Mouse (Mus musculus): Measurements from ENCODE around the gene Klk1b21. TPM values are rescaled to one million over a fixed set of nuclear protein-coding genes. Genes with fewer than 3 reads are reported as not detected.
"Not testable (repeated sequence)": the region's sequence is repeated elsewhere in the genome, so short reads cannot be mapped to it uniquely, and the experiment has no call there.

Gene Klk1b21
- not detected in 2 replicates for polyA plus RNA-seq (2011; ENCODE audit: insufficient read depth, insufficient read length, low read depth, missing spikeins)

- H3K27me3 ChIP-seq (ENCODE audit: control insufficient read depth, insufficient read depth, low read length, poor library complexity, severe bottlenecking); H3K36me3 ChIP-seq (ENCODE audit: control insufficient read depth, insufficient read depth, low read length, poor library complexity, severe bottlenecking); H3K4me3 ChIP-seq (ENCODE audit: low read depth, low read length); H3K27ac ChIP-seq (ENCODE audit: insufficient read depth, low read length); H3K9ac ChIP-seq (ENCODE audit: low read depth, poor library complexity, severe bottlenecking); H3K4me1 ChIP-seq (ENCODE audit: control insufficient read depth, insufficient read depth, low read length); H3K9me3 ChIP-seq (replicated peaks; ENCODE audit: control insufficient read depth, insufficient read depth, low read length, poor library complexity, severe bottlenecking): not testable (repeated sequence)
These were observed at the start of gene Klk1b21 for GRCm38 (mm10) chr7:44102028-44102427. Gene Klk1b21 (plus strand): TSS chr7:44102328.

GRCm38 (mm10) chr7:44072117-44072516 is 30.0 kb upstream of the Klk1b21 start:
- no peaks in the 10 kb centered on the region for H3K27me3 ChIP-seq (ENCODE audit: control insufficient read depth, insufficient read depth, low read length, poor library complexity, severe bottlenecking)
- H3K36me3 ChIP-seq (ENCODE audit: control insufficient read depth, insufficient read depth, low read length, poor library complexity, severe bottlenecking) = no peaks in the 10 kb centered on the region
- no peak overlapping the region for H3K4me3 ChIP-seq (ENCODE audit: low read depth, low read length)
- H3K27ac ChIP-seq (ENCODE audit: insufficient read depth, low read length) = no peak overlapping the region
- H3K9me3 ChIP-seq (replicated peaks; ENCODE audit: control insufficient read depth, insufficient read depth, low read length, poor library complexity, severe bottlenecking) = no peaks in the 10 kb centered on the region; the same call in 1 of the 2 replicates
- H3K9ac ChIP-seq (ENCODE audit: low read depth, poor library complexity, severe bottlenecking) = no peak overlapping the region
- no peaks in the 10 kb centered on the region for H3K4me1 ChIP-seq (ENCODE audit: control insufficient read depth, insufficient read depth, low read length)
- TF ChIP-seq POLR2A (IDR thresholded peaks at IDR 0.05; ENCODE audit: insufficient read depth, low read length) (no peak), EP300 (IDR thresholded peaks at IDR 0.05; ENCODE audit: insufficient read depth, low read depth, low read length) (no peak)

GRCm38 (mm10) chr7:44077703-44078102 is 24.4 kb upstream of the Klk1b21 start:
- Histone ChIP-seq H3K4me3 (ENCODE audit: low read depth, low read length) (no peak overlapping the region), H3K36me3 (ENCODE audit: control insufficient read depth, insufficient read depth, low read length, poor library complexity, severe bottlenecking) (no peaks in the 10 kb centered on the region), H3K4me1 (ENCODE audit: control insufficient read depth, insufficient read depth, low read length) (no peaks in the 10 kb centered on the region), H3K9me3 (replicated peaks; ENCODE audit: control insufficient read depth, insufficient read depth, low read length, poor library complexity, severe bottlenecking) (peaks cover 11% of the 10 kb centered on the region), H3K27me3 (ENCODE audit: control insufficient read depth, insufficient read depth, low read length, poor library complexity, severe bottlenecking) (no peaks in the 10 kb centered on the region), H3K9ac (ENCODE audit: low read depth, poor library complexity, severe bottlenecking) (no peak overlapping the region), H3K27ac (ENCODE audit: insufficient read depth, low read length) (no peak overlapping the region)
- TF ChIP-seq EP300 (IDR thresholded peaks at IDR 0.05; ENCODE audit: insufficient read depth, low read depth, low read length) (no peak), POLR2A (IDR thresholded peaks at IDR 0.05; ENCODE audit: insufficient read depth, low read length) (no peak), CTCF (IDR thresholded peaks at IDR 0.05; ENCODE audit: low read depth, low read length) (no peak)

- no peaks in the 10 kb centered on the region for H3K27me3 ChIP-seq (ENCODE audit: control insufficient read depth, insufficient read depth, low read length, poor library complexity, severe bottlenecking)
- no peak overlapping the region for H3K9ac ChIP-seq (ENCODE audit: low read depth, poor library complexity, severe bottlenecking)
- TF ChIP-seq CTCF (IDR thresholded peaks at IDR 0.05; ENCODE audit: low read depth, low read length) = no peak
- TF ChIP-seq POLR2A (IDR thresholded peaks at IDR 0.05; ENCODE audit: insufficient read depth, low read length) = no peak
- TF ChIP-seq EP300 (IDR thresholded peaks at IDR 0.05; ENCODE audit: insufficient read depth, low read depth, low read length) = no peak
- no peaks in the 10 kb centered on the region for H3K9me3 ChIP-seq (replicated peaks; ENCODE audit: control insufficient read depth, insufficient read depth, low read length, poor library complexity, severe bottlenecking)
- H3K36me3 ChIP-seq (ENCODE audit: control insufficient read depth, insufficient read depth, low read length, poor library complexity, severe bottlenecking) = no peaks in the 10 kb centered on the region
- H3K4me1 ChIP-seq (ENCODE audit: control insufficient read depth, insufficient read depth, low read length) = no peaks in the 10 kb centered on the region
- H3K27ac ChIP-seq (ENCODE audit: insufficient read depth, low read length) = no peak overlapping the region
- H3K4me3 ChIP-seq (ENCODE audit: low read depth, low read length) = no peak overlapping the region
These were observed 6.0 kb upstream of the Klk1b21 start for GRCm38 (mm10) chr7:44096111-44096510.

- H3K9me3 ChIP-seq (replicated peaks; ENCODE audit: control insufficient read depth, insufficient read depth, low read length, poor library complexity, severe bottlenecking) = no peaks in the 10 kb centered on the region
- H3K9ac ChIP-seq (ENCODE audit: low read depth, poor library complexity, severe bottlenecking) = no peak within 1 kb of the TSS
- no peak within 1 kb of the TSS for H3K27ac ChIP-seq (ENCODE audit: insufficient read depth, low read length)
- no peak within 1 kb of the TSS for H3K4me3 ChIP-seq (ENCODE audit: low read depth, low read length)
- TF ChIP-seq EP300 (IDR thresholded peaks at IDR 0.05; ENCODE audit: insufficient read depth, low read depth, low read length) (no peak), POLR2A (IDR thresholded peaks at IDR 0.05; ENCODE audit: insufficient read depth, low read length) (no peak)
- H3K27me3 ChIP-seq (ENCODE audit: control insufficient read depth, insufficient read depth, low read length, poor library complexity, severe bottlenecking) = no peaks in the 10 kb centered on the region
- no peaks in the 10 kb centered on the region for H3K36me3 ChIP-seq (ENCODE audit: control insufficient read depth, insufficient read depth, low read length, poor library complexity, severe bottlenecking)
- peaks cover 3% of the 10 kb centered on the region for H3K4me1 ChIP-seq (ENCODE audit: control insufficient read depth, insufficient read depth, low read length)
These were observed 10.2 kb downstream of the Klk1b21 start, which contains the start of gene Klk1b22 for GRCm38 (mm10) chr7:44112373-44112772. Gene Klk1b22 (plus strand): TSS chr7:44112673.

GRCm38 (mm10) chr7:44123445-44123844 is 21.3 kb downstream of the Klk1b21 start:
- no peaks in the 10 kb centered on the region for H3K4me1 ChIP-seq (ENCODE audit: control insufficient read depth, insufficient read depth, low read length)
- no peak overlapping the region for H3K4me3 ChIP-seq (ENCODE audit: low read depth, low read length)
- H3K9ac ChIP-seq (ENCODE audit: low read depth, poor library complexity, severe bottlenecking) = no peak overlapping the region
- TF ChIP-seq CTCF (IDR thresholded peaks at IDR 0.05; ENCODE audit: low read depth, low read length) (no peak), POLR2A (IDR thresholded peaks at IDR 0.05; ENCODE audit: insufficient read depth, low read length) (no peak), EP300 (IDR thresholded peaks at IDR 0.05; ENCODE audit: insufficient read depth, low read depth, low read length) (no peak)
- H3K36me3 ChIP-seq (ENCODE audit: control insufficient read depth, insufficient read depth, low read length, poor library complexity, severe bottlenecking) = no peaks in the 10 kb centered on the region
- 0 out of 2 replicates have a peak, but pooled peaks cover 2% of the 10 kb centered on the region for H3K9me3 ChIP-seq (replicated peaks; ENCODE audit: control insufficient read depth, insufficient read depth, low read length, poor library complexity, severe bottlenecking)
- no peak overlapping the region for H3K27ac ChIP-seq (ENCODE audit: insufficient read depth, low read length)
- H3K27me3 ChIP-seq (ENCODE audit: control insufficient read depth, insufficient read depth, low read length, poor library complexity, severe bottlenecking) = no peaks in the 10 kb centered on the region
